Mouse (Mus musculus) cortical plate, adult 2 months (tissue): Measurements from ENCODE around the gene Gm44503. TPM values are rescaled to one million over a fixed set of nuclear protein-coding genes. Genes with fewer than 3 reads are reported as not detected.

ENCODE experiments used
- H3K27ac ChIP-seq: fragments of 200-500 bp; 2 replicates; pipeline ENCODE4 v1.5.1; 2012; ENCODE audit warnings: low read length, control low read depth, inconsistent platforms; ENCODE audit not compliant: insufficient read depth
- H3K4me1 ChIP-seq: fragments of 200-500 bp; 2 replicates; pipeline ENCODE4 v1.6.1; 2011; ENCODE audit warnings: low read length; ENCODE audit not compliant: control insufficient read depth, insufficient read depth
- H3K4me3 ChIP-seq: fragments of 200-500 bp; 2 replicates; pipeline ENCODE4 v1.5.1; 2011; ENCODE audit warnings: mild to moderate bottlenecking, low read length, control low read depth; ENCODE audit not compliant: insufficient read depth
- CTCF ChIP-seq: fragments of 200-500 bp; IDR thresholded peaks from 2 replicates; pipeline ENCODE4 v1.5.1; 2011; ENCODE audit warnings: mild to moderate bottlenecking, control low read depth, low read length; ENCODE audit not compliant: insufficient read depth; ENCODE audit errors: extremely low read depth
- POLR2A ChIP-seq: fragments of 200-500 bp; IDR thresholded peaks from 2 replicates; pipeline ENCODE4 v1.6.1; 2011; ENCODE audit warnings: mild to moderate bottlenecking, low read length, control low read depth; ENCODE audit not compliant: insufficient read depth; ENCODE audit errors: extremely low read depth
- polyA plus RNA-seq: library from polyadenylated mRNA; depleted of rRNA; stranded (reverse); fragments of >200 nt; gene quantifications from 2 replicates; pipeline ENCODE4 v1.2.3, GENCODE M21; 2012

The Gm44503 gene
- polyA plus RNA-seq, 1 experiment, result not detected

GRCm38 (mm10) chr9:72992576-72992975 is 33.9 kb downstream of the Gm44503 start:
- H3K27ac ChIP-seq, result no peak overlapping the region

GRCm38 (mm10) chr9:72996167-72996566 is 37.5 kb downstream of the Gm44503 start:
- Histone ChIP-seq H3K4me1 (no peaks in the 10 kb centered on the region), H3K4me3 (no peak overlapping the region), H3K27ac (no peak overlapping the region)
- TF ChIP-seq POLR2A (no peak), CTCF (no peak)

More at GRCm38 (mm10) chr9:72992576-72992975, 33.9 kb downstream of the Gm44503 start:
- Histone ChIP-seq H3K4me1 (peaks cover 2% of the 10 kb centered on the region; the same call in 1 of the 2 replicates), H3K4me3 (no peak overlapping the region)
- TF ChIP-seq CTCF (no peak), POLR2A (no peak)

- TF ChIP-seq POLR2A, result no peak
- no peak for TF ChIP-seq CTCF
- Histone ChIP-seq H3K4me3 (no peak overlapping the region), H3K4me1 (no peaks in the 10 kb centered on the region), H3K27ac (no peak overlapping the region)
Observed at GRCm38 (mm10) chr9:72996806-72997205, 38.2 kb downstream of the Gm44503 start.

GRCm38 (mm10) chr9:73000487-73000886 is 41.8 kb downstream of the Gm44503 start:
- Histone ChIP-seq H3K4me3 (no peak overlapping the region), H3K27ac (no peak overlapping the region), H3K4me1 (no peaks in the 10 kb centered on the region)
- TF ChIP-seq POLR2A (no peak), CTCF (no peak)

GRCm38 (mm10) chr9:73001314-73002011 is 42.8 kb downstream of the Gm44503 start:
- Histone ChIP-seq H3K4me3 (no peak overlapping the region), H3K4me1 (no peaks in the 10 kb centered on the region), H3K27ac (no peak overlapping the region)
- no peak for TF ChIP-seq POLR2A

GRCm38 (mm10) chr9:73002177-73002576 is 43.5 kb downstream of the Gm44503 start:
- Histone ChIP-seq H3K27ac (no peak overlapping the region), H3K4me1 (no peaks in the 10 kb centered on the region), H3K4me3 (no peak overlapping the region)
- no peak for TF ChIP-seq POLR2A

- Histone ChIP-seq H3K4me1 (no peaks in the 10 kb centered on the region), H3K27ac (no peak overlapping the region), H3K4me3 (no peak overlapping the region)
- no peak for TF ChIP-seq CTCF
- no peak for TF ChIP-seq POLR2A
Observed at GRCm38 (mm10) chr9:73004076-73004475, 45.4 kb downstream of the Gm44503 start.

GRCm38 (mm10) chr9:73005106-73005505 is 46.5 kb downstream of the Gm44503 start:
- Histone ChIP-seq H3K4me3 (no peak overlapping the region), H3K27ac (no peak overlapping the region), H3K4me1 (no peaks in the 10 kb centered on the region)
- no peak for TF ChIP-seq CTCF

- Histone ChIP-seq H3K4me1 (no peaks in the 10 kb centered on the region), H3K27ac (no peak overlapping the region), H3K4me3 (no peak overlapping the region)
- TF ChIP-seq CTCF (no peak), POLR2A (no peak)
Observed at GRCm38 (mm10) chr9:73006175-73006574, 47.5 kb downstream of the Gm44503 start.

GRCm38 (mm10) chr9:73008384-73008783 is 49.7 kb downstream of the Gm44503 start:
- Histone ChIP-seq H3K27ac (no peak overlapping the region), H3K4me1 (no peaks in the 10 kb centered on the region), H3K4me3 (no peak overlapping the region)
- TF ChIP-seq CTCF (no peak), POLR2A (no peak)
